Mouse (Mus musculus) splenic B cell, adult 2 months (primary cell): ENCODE measurements around the gene Dock11.
A peak's percentile ranks its signal among the peaks of the same experiment; 100 is the strongest.

ENCODE experiments used
- DNase-seq: peaks from one replicate; pipeline ENCODE4 v3.0.0-alpha.2; 2011; ENCODE audit warnings: low read depth, low spot score
- H3K27me3 ChIP-seq: 2 replicates; pipeline ENCODE4 v1.6.1; 2012; ENCODE audit warnings: mild to moderate bottlenecking, low read length, moderate library complexity, mixed read lengths; ENCODE audit not compliant: control insufficient read depth, poor library complexity, insufficient read depth, severe bottlenecking
- H3K36me3 ChIP-seq: 2 replicates; pipeline ENCODE4 v1.6.1; 2012; ENCODE audit warnings: mild to moderate bottlenecking, low read length, moderate library complexity, mixed read lengths; ENCODE audit not compliant: control insufficient read depth, poor library complexity, insufficient read depth, severe bottlenecking

Dock11 gene

DNA sequence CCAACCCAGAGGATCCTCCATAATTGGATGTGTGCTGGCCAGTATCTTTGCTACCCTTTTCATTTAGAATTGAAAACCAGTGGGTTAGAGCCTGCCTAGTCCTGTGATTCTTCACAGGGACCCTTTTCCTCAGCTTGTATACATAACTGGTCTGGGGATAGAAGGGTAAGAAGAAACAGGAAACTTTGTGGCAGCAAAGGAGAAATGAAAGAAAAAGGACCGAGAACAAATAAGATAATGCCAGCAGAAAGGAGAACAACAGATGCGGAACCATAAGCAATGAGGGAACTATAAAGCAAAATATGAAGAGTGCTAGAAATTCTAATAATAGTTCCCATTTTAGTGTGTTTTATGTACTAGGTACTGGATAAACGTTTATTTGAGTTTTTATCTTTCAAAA lies 212.7 kb downstream of the Dock11 start:
- Histone ChIP-seq H3K27me3 (no peaks in the 10 kb centered on the region), H3K36me3 (no peaks in the 10 kb centered on the region)
- peak; percentile 22 for DNase-seq

DNA sequence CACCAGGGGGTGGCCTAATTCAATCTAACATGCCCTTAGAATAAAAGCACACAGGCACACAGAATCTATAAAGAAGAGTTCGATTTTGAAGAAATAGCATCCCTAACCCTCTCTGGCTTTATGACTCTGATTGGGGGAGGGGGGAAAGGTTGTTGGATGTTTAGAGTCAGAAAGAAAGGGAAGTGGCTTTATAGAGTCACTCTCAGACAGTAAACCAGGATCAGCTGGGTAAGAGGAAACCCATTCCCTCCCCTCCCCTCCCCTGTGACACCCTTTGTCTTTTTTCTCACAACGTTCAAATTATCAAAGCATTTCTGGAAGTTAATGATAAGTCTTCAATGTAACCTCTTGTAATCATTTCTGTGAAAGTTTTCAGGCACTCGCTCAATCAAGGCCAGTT lies 220.0 kb downstream of the Dock11 start:
- H3K27me3 ChIP-seq = no peaks in the 10 kb centered on the region
- no peak for DNase-seq
- no peaks in the 10 kb centered on the region for H3K36me3 ChIP-seq

DNA sequence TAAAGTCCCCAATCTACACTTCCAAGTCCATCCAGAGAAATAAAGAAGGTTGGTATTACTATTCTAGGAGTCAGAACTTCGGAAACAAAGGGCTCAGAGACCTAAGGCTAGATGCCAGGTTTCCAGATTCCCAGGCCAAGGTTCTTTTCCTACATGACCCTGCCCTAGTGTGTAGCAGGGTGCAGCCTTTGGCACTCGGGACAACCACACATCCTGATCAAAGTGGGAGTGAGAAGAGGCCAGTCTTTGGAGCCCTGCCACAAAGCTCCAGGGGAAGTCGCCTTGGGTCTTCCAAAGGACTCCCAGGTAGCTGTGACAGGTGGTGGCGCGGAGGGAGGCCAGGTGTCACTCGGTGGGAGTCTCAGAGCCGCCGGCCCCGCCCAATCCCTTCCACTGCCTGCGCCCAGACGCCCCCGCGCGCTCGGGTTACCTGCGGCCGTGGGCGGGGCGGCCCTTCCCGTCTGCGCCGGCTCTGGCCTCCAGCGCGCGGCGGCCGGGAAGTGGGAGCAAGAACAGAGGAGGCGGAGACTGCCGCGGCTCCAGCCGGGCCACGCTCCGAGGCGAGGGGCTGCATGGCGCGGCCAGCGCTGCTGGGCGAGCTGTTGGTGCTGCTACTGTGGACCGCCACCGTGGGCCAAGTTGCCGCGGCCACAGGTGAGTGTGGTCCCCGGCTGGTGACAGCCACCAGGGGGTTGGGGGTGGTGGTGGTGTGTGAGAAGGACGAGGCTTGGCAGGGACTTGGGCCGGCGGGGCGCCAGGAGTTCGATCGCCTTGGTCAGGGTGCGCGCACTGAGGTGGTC lies 223.2 kb downstream of the Dock11 start, which contains the start of gene Il13ra1:
Gene Il13ra1 (plus strand): TSS at position 489 of the 800 bp plus-strand sequence.
- Histone ChIP-seq H3K36me3 (no peaks in the 10 kb centered on the region), H3K27me3 (no peaks in the 10 kb centered on the region)
- DNase-seq = no peak

DNA sequence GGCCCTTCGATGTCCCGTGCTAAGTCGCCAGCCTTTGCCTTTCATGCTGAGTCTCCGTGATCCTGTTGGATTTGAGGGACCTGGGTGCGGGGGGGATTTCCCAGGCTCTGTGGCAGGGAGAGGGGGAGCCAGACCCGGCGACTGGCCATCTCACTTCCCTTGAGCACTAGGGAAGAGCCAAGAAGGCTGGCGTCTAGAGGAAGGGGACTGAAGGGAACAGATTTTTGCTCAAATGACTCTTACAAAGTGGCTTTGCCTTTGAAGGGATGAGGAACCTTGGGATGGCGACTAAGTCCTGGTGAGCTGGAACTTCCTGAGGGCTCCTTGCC lies 223.8 kb downstream of the Dock11 start:
- no peaks in the 10 kb centered on the region for H3K36me3 ChIP-seq
- no peak for DNase-seq
- no peaks in the 10 kb centered on the region for H3K27me3 ChIP-seq

DNA sequence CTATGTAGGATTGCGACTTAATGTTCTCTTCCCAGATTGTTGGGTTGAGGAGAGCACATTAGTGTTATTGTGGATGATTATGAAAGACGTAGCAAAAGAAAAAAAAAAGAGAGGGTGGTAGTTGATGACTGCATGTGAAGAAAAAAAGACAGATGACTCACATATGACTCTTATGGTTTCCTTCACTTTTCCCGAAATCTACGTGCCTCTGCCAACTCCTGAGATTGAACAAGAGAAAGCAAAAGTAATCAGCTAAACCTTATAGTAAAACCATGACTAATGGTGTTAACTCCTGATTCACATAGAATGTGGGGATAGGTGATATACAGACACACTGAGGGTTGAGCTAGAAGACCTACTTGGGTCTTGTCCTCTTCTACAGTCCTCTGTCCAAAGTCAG lies 226.5 kb downstream of the Dock11 start:
- no peak for DNase-seq
- Histone ChIP-seq H3K27me3 (no peaks in the 10 kb centered on the region), H3K36me3 (no peaks in the 10 kb centered on the region)
